Mouse (Mus musculus): ENCODE measurements at regions not wholly inside any gene's neighbourhood (a gene's known extent, or its start where the extent isn't known, plus 50 kb on each side); places are given as distances from the start of the nearest gene placed in this dataset.

GRCm38 (mm10) chr6:31061813-31062212 is 102.9 kb upstream of the Klf14 start:
- no peak for DNase-seq (ENCODE audit: low spot score)

GRCm38 (mm10) chr6:31065419-31065818 is 106.5 kb upstream of the Klf14 start:
- peak; percentile 11 for DNase-seq (ENCODE audit: low spot score)

GRCm38 (mm10) chr6:31066861-31067260 is 108.0 kb upstream of the Klf14 start:
- DNase-seq (ENCODE audit: low spot score), result no peak

GRCm38 (mm10) chr6:31067453-31067852 is 108.6 kb upstream of the Klf14 start:
- no peak for DNase-seq (ENCODE audit: low spot score)

- no peak for DNase-seq (ENCODE audit: low spot score)
These were observed 110.4 kb upstream of the Klf14 start for GRCm38 (mm10) chr6:31069243-31069642.

- DNase-seq (ENCODE audit: low spot score), result peak; percentile 17
These were observed 111.7 kb upstream of the Klf14 start for GRCm38 (mm10) chr6:31070537-31070936.

GRCm38 (mm10) chr6:31070966-31071365 is 112.1 kb upstream of the Klf14 start:
- no peak for DNase-seq (ENCODE audit: low spot score)

GRCm38 (mm10) chr6:31072072-31072471 is 113.2 kb upstream of the Klf14 start:
- peak; percentile 16 for DNase-seq (ENCODE audit: low spot score)

- DNase-seq (ENCODE audit: low spot score), result no peak
These were observed 113.7 kb upstream of the Klf14 start for GRCm38 (mm10) chr6:31072559-31072958.

- no peak for DNase-seq (ENCODE audit: low spot score)
These were observed 114.5 kb upstream of the Klf14 start for GRCm38 (mm10) chr6:31073338-31073737.

- DNase-seq (ENCODE audit: low spot score), result no peak
These were observed 115.5 kb upstream of the Klf14 start for GRCm38 (mm10) chr6:31074394-31074793.

GRCm38 (mm10) chr6:31075209-31075571 is 116.3 kb upstream of the Klf14 start:
- DNase-seq (ENCODE audit: low spot score), result no peak

- DNase-seq (ENCODE audit: low spot score), result peak; percentile 55
These were observed 116.9 kb upstream of the Klf14 start for GRCm38 (mm10) chr6:31075572-31076477.

GRCm38 (mm10) chr6:31076478-31076834 is 117.6 kb upstream of the Klf14 start:
- peak; percentile 9 for DNase-seq (ENCODE audit: low spot score)

GRCm38 (mm10) chr6:31077216-31077615 is 118.3 kb upstream of the Klf14 start:
- peak; percentile 51 for DNase-seq (ENCODE audit: low spot score)

- peak; percentile 11 for DNase-seq (ENCODE audit: low spot score)
These were observed 118.9 kb upstream of the Klf14 start for GRCm38 (mm10) chr6:31077779-31078178.

GRCm38 (mm10) chr6:31078413-31078812 is 119.5 kb upstream of the Klf14 start:
- peak; percentile 22 for DNase-seq (ENCODE audit: low spot score)

GRCm38 (mm10) chr6:31079586-31080259 is 120.8 kb upstream of the Klf14 start:
- DNase-seq (ENCODE audit: low spot score), result peak; percentile 77

- DNase-seq (ENCODE audit: low spot score), result no peak
These were observed 121.4 kb upstream of the Klf14 start for GRCm38 (mm10) chr6:31080279-31080678.

- no peak for DNase-seq (ENCODE audit: low spot score)
These were observed 121.8 kb upstream of the Klf14 start for GRCm38 (mm10) chr6:31080691-31081090.

GRCm38 (mm10) chr6:31081238-31081637 is 122.4 kb upstream of the Klf14 start:
- DNase-seq (ENCODE audit: low spot score), result peak; percentile 24

GRCm38 (mm10) chr6:31081988-31082387 is 123.1 kb upstream of the Klf14 start:
- no peak for DNase-seq (ENCODE audit: low spot score)

All from layer of hippocampus, adult 11-12 months (tissue).